Mouse (Mus musculus): ENCODE measurements around the gene Chaf1b. TPM values are rescaled to one million over a fixed set of nuclear protein-coding genes. Genes with fewer than 3 reads are reported as not detected.

The Chaf1b gene
- 109 and 132 TPM in 2 replicates for polyA plus RNA-seq (2016; fragmentation: Nextera tagmentation; extraction: Ambion mirVana)

- under 1% methylated on average over 54 of the region's 54 CpGs for WGBS
- Histone ChIP-seq H3K9me3 (0 out of 2 replicates have a peak, but pooled peaks cover 4% of the 10 kb centered on the region), H3K36me3 (peaks cover 31% of the 10 kb centered on the region), H3K27me3 (ENCODE audit: insufficient read depth, poor library complexity, severe bottlenecking) (no peaks in the 10 kb centered on the region), H3K4me3 (peak within 1 kb of the TSS; percentile 90), H3K27ac (peak within 1 kb of the TSS; percentile 90), H3K4me1 (replicated peaks) (peaks cover 30% of the 10 kb centered on the region)
- peak; percentile 99 for DNase-seq (ENCODE audit: low spot score)
Observed at GRCm38 (mm10) chr16:93883423-93884085, at the start of gene Chaf1b. TSS of gene Chaf1b (plus strand) at chr16:93883901.

GRCm38 (mm10) chr16:93834076-93834475, 49.6 kb upstream of the Chaf1b start:
- peaks cover 42% of the 10 kb centered on the region for H3K36me3 ChIP-seq
- H3K27ac ChIP-seq, result no peak overlapping the region
- peaks cover 17% of the 10 kb centered on the region for H3K4me1 ChIP-seq (replicated peaks)
- WGBS, result 93% methylated on average over 2 of the region's 2 CpGs
- no peak overlapping the region for H3K4me3 ChIP-seq
- no peaks in the 10 kb centered on the region for H3K27me3 ChIP-seq (ENCODE audit: insufficient read depth, poor library complexity, severe bottlenecking)
- H3K9me3 ChIP-seq, result no peaks in the 10 kb centered on the region
- no peak for DNase-seq (ENCODE audit: low spot score)

DNA sequence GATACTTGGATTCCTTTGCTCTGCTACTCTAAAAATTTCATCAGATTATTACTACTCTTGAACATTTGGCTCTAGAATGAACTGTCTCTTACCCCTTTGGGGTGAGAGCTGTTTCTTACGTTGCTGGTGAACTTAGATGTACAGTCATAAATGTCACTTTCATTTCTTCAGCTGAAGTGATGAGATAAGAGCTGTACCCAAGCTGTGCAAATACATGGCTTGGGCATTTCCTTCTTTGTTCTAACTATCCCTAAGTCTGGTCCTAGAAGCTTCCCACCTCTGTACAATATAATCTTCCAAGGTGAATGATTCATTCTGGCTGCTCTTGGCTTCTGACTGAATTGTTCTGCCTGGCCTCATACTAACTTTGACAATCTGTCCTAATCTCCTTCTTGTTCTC, 44.7 kb upstream of the Chaf1b start:
- H3K4me3 ChIP-seq, result no peak overlapping the region
- DNase-seq (ENCODE audit: low spot score), result no peak
- WGBS, result 97% methylated on average over 1 of the region's 1 CpGs

DNA sequence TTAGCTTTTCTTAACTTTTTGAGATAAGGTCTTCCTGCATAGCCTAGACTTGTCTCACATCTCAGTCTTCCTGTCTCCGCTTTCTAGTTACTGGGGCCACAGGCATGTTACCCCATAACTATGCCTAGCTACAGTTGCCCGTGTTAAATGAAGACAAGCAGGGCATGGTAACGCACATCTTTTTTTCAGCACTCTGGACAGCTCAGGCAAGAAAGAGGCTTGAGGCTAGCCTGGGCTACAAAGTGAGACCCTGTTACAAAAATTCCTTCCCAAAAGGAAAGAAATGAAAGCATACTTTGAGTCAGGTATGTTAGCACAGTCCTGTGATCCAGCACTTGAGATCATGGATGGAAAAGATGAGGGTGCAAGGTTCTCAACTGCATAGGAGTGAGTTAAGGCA, 33.2 kb upstream of the Chaf1b start:
- no peak overlapping the region for H3K4me3 ChIP-seq
- H3K27me3 ChIP-seq (ENCODE audit: insufficient read depth, poor library complexity, severe bottlenecking), result no peaks in the 10 kb centered on the region
- H3K9me3 ChIP-seq, result no peaks in the 10 kb centered on the region
- H3K36me3 ChIP-seq, result peaks cover 100% of the 10 kb centered on the region
- WGBS, result 96% methylated on average over 3 of the region's 3 CpGs
- no peaks in the 10 kb centered on the region for H3K4me1 ChIP-seq (replicated peaks)
- H3K27ac ChIP-seq, result no peak overlapping the region
- DNase-seq (ENCODE audit: low spot score), result no peak

More for the DNA sequence above, 44.7 kb upstream of the Chaf1b start:
- peaks cover 3% of the 10 kb centered on the region for H3K4me1 ChIP-seq (replicated peaks)
- H3K9me3 ChIP-seq, result no peaks in the 10 kb centered on the region
- no peaks in the 10 kb centered on the region for H3K27me3 ChIP-seq (ENCODE audit: insufficient read depth, poor library complexity, severe bottlenecking)
- peaks cover 62% of the 10 kb centered on the region for H3K36me3 ChIP-seq
- H3K27ac ChIP-seq, result no peak overlapping the region

- Histone ChIP-seq H3K4me1 (replicated peaks) (no peaks in the 10 kb centered on the region), H3K27me3 (ENCODE audit: insufficient read depth, poor library complexity, severe bottlenecking) (no peaks in the 10 kb centered on the region), H3K36me3 (peaks cover 95% of the 10 kb centered on the region), H3K9me3 (no peaks in the 10 kb centered on the region), H3K4me3 (no peak overlapping the region), H3K27ac (no peak overlapping the region)
- DNase-seq (ENCODE audit: low spot score), result no peak
- 92% methylated on average over 4 of the region's 4 CpGs for WGBS
Observed at GRCm38 (mm10) chr16:93859967-93860366, 23.7 kb upstream of the Chaf1b start.

- H3K4me3 ChIP-seq, result no peak overlapping the region
- DNase-seq (ENCODE audit: low spot score), result no peak
- H3K9me3 ChIP-seq, result no peaks in the 10 kb centered on the region
- H3K27me3 ChIP-seq (ENCODE audit: insufficient read depth, poor library complexity, severe bottlenecking), result no peaks in the 10 kb centered on the region
- peaks cover 95% of the 10 kb centered on the region for H3K36me3 ChIP-seq
- no peak overlapping the region for H3K27ac ChIP-seq
- H3K4me1 ChIP-seq (replicated peaks), result no peaks in the 10 kb centered on the region
Observed at GRCm38 (mm10) chr16:93860686-93861085, 23.0 kb upstream of the Chaf1b start.

DNA sequence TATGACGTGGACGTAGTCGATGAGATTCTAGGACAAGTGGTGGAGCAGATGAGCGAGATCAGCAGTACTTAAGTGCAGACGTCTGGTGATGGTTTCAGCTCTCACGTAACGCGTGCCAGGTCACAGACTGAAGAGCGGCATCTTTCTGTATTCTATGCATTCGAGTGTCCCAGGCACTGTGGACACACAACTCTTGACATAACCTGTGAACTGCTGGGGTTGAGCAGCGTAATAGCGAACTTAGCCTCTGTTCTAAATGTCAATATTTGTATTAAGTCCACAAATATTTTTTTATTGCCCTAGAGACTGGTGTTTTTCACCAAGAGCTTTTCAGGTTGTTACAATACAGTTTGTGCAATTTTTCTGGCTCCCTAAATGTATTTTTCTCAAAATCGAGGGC, 8.9 kb upstream of the Chaf1b start:
- Histone ChIP-seq H3K27me3 (ENCODE audit: insufficient read depth, poor library complexity, severe bottlenecking) (no peaks in the 10 kb centered on the region), H3K27ac (no peak overlapping the region), H3K36me3 (peaks cover 79% of the 10 kb centered on the region), H3K4me3 (no peak overlapping the region), H3K4me1 (replicated peaks) (no peaks in the 10 kb centered on the region), H3K9me3 (0 out of 2 replicates have a peak, but pooled peaks cover under 1% of the 10 kb centered on the region)
- 93% methylated on average over 13 of the region's 13 CpGs for WGBS
- DNase-seq (ENCODE audit: low spot score), result no peak

DNA sequence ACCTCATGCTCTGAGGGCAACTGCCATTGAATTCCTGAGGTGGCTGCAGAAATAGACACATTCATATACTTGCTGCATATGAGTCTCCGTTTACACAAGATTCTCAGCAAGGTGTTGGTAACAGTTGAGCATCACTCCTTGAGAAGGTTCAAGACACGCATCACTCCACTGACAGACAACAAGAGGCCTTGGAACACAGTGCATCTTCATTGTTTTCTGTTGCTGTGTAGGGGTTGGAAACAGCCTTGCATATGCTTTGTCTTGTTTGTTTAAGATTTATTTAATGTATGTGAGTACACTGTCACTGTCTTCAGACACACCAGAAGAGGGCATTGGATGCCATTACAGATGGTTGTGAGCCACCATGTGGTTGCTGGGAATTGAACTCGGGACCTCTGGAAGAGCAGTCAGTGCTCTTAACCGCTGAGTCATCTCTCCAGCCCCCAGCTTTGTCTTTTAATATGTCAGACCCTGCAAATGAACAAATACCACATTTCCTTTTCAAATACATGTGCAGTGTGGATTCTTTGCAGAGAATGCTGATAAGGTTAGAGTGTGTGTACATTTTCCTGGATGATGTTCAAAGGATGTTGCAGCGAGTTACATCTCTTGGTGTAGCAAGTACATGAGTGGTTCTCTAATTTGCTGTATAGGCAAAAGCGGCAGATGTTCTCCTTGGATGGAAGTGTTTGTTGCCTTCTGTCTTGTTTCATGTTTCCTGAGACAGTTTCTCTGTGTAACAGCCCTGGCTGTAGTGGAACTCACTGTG, 5.9 kb upstream of the Chaf1b start:
- Histone ChIP-seq H3K27ac (no peak overlapping the region), H3K36me3 (peaks cover 50% of the 10 kb centered on the region), H3K9me3 (0 out of 2 replicates have a peak, but pooled peaks cover 4% of the 10 kb centered on the region), H3K4me1 (replicated peaks) (no peaks in the 10 kb centered on the region), H3K27me3 (ENCODE audit: insufficient read depth, poor library complexity, severe bottlenecking) (no peaks in the 10 kb centered on the region), H3K4me3 (no peak overlapping the region)
- 95% methylated on average over 6 of the region's 6 CpGs for WGBS
- no peak for DNase-seq (ENCODE audit: low spot score)

- Histone ChIP-seq H3K27ac (peak overlapping the region; percentile 90), H3K36me3 (peaks cover 37% of the 10 kb centered on the region), H3K4me3 (peak overlapping the region; percentile 90), H3K4me1 (replicated peaks) (peaks cover 30% of the 10 kb centered on the region), H3K27me3 (ENCODE audit: insufficient read depth, poor library complexity, severe bottlenecking) (no peaks in the 10 kb centered on the region), H3K9me3 (0 out of 2 replicates have a peak, but pooled peaks cover 4% of the 10 kb centered on the region)
- WGBS, result under 1% methylated on average over 43 of the region's 43 CpGs
- peak; percentile 46 for DNase-seq (ENCODE audit: low spot score)
Observed at GRCm38 (mm10) chr16:93884086-93884721, 503 bp downstream of the Chaf1b start.

DNA sequence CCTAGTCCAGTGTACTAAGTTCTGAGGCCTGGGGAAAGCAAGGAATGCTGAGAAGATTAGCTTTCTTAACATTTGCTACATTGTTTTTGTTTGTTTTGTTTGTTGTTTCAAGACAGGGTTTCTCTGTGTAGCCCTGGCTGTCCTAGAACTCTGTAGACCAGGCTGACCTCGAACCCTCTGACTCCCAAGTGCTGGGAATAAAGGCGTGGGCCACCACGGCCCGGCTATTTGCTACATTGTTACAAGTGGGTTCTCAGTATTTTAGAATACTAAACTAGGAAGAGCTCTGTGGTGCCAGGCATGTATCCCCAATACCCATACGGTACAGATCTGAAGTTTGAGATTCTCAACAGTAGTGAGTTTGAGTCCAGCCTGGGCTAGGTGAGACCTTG, 1.0 kb downstream of the Chaf1b start:
- H3K36me3 ChIP-seq, result peaks cover 42% of the 10 kb centered on the region
- peak overlapping the region; percentile 90 for H3K27ac ChIP-seq
- peaks cover 30% of the 10 kb centered on the region for H3K4me1 ChIP-seq (replicated peaks)
- 0 out of 2 replicates have a peak, but pooled peaks cover 4% of the 10 kb centered on the region for H3K9me3 ChIP-seq
- no peaks in the 10 kb centered on the region for H3K27me3 ChIP-seq (ENCODE audit: insufficient read depth, poor library complexity, severe bottlenecking)
- DNase-seq (ENCODE audit: low spot score), result no peak
- peak overlapping the region; percentile 90 for H3K4me3 ChIP-seq
- 52% methylated on average over 5 of the region's 5 CpGs for WGBS

- H3K27ac ChIP-seq, result no peak overlapping the region
- WGBS, result 93% methylated on average over 6 of the region's 6 CpGs
- DNase-seq (ENCODE audit: low spot score), result no peak
- H3K36me3 ChIP-seq, result peaks cover 80% of the 10 kb centered on the region
- H3K27me3 ChIP-seq (ENCODE audit: insufficient read depth, poor library complexity, severe bottlenecking), result no peaks in the 10 kb centered on the region
- H3K4me3 ChIP-seq, result no peak overlapping the region
- no peaks in the 10 kb centered on the region for H3K9me3 ChIP-seq
- peaks cover 26% of the 10 kb centered on the region for H3K4me1 ChIP-seq (replicated peaks)
Observed at GRCm38 (mm10) chr16:93888481-93888880, 4.8 kb downstream of the Chaf1b start.

DNA sequence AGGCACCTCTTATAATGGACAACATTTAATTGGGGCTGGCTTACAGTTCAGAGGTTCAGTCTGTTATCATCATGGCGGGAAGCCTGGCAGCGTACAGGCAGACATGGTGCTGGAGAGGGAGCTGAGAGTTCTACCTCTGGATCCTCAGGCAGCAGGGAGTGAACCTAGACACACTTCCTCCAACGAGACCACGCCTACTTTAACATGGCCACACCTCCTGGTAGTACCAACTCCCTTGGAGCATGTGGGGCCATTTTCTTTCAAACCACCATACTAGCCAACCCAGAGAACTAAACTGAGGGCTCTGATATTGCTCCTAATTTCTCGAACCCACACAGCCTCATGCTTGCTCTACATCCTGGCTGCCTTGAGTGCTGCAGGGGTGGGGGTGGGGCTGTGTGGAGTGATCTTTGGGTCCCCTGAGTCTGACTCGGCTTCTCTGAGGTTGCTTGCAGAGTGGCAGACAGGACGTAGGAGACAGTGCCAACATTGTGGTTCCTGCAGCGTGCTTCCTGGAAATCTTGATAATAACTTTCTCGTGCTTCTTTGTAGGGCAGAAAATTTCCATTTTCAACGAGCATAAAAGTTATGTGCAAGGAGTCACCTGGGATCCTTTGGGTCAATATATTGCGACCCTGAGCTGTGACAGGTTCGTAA, 7.4 kb downstream of the Chaf1b start:
- no peaks in the 10 kb centered on the region for H3K9me3 ChIP-seq
- H3K36me3 ChIP-seq, result peaks cover 100% of the 10 kb centered on the region
- H3K27me3 ChIP-seq (ENCODE audit: insufficient read depth, poor library complexity, severe bottlenecking), result no peaks in the 10 kb centered on the region
- H3K4me1 ChIP-seq (replicated peaks), result peaks cover 5% of the 10 kb centered on the region
- H3K27ac ChIP-seq, result no peak overlapping the region
- H3K4me3 ChIP-seq, result no peak overlapping the region
- 90% methylated on average over 12 of the region's 12 CpGs for WGBS
- DNase-seq (ENCODE audit: low spot score), result no peak
